Mouse (Mus musculus): Measurements from ENCODE around the gene Mt3.

Gene Mt3

GRCm38 (mm10) chr8:94152513-94153300 lies at the start of gene Mt3:
TSS of gene Mt3 (plus strand) at chr8:94152607.
- POLR2A ChIA-PET: interaction anchor here in 2 of 4 experiments (0.6 to 6.4 kb wide), 15 partner anchors 8 to 1096 kb away, joined by 3 to 28 read pairs (median 4); partner anchors contain the start of genes Mt1 (in 2 of the 2), Mt2 (in 1 of the 2) and Nup93 (in 1 of the 2)
- CTCF ChIA-PET: interaction anchor here in 1 of 4 experiments (0.6 to 2.7 kb wide), 3 partner anchors 14 to 213 kb away, joined by 3 to 9 read pairs (median 3); no protein-coding TSS in a partner anchor

- CTCF ChIA-PET: interaction anchor here (0.6 to 1.9 kb wide), 12 partner anchors 9 to 120 kb away, joined by 3 to 12 read pairs (median 4); no protein-coding TSS in a partner anchor
- POLR2A ChIA-PET: interaction anchor here in 3 of 4 experiments (0.8 to 1.4 kb wide), 8 partner anchors 9 to 89 kb away, joined by 3 to 4 read pairs (median 3); partner anchors contain the start of genes Mt1 (in 2 of the 3) and Mt2 (in 1 of the 3)
These were observed 48.3 kb upstream of the Mt3 start for GRCm38 (mm10) chr8:94104146-94104545.

- POLR2A ChIA-PET: interaction anchor here in 2 of 4 experiments (0.9 to 2.2 kb wide), 5 partner anchors 9 to 279 kb away, joined by 3 to 12 read pairs (median 3); partner anchors contain the start of genes Bbs2 (in 1 of the 2), Mt2 (in 1 of the 2) and Nup93 (in 1 of the 2)
- CTCF ChIA-PET: no interaction called here
These were observed 44.5 kb upstream of the Mt3 start for GRCm38 (mm10) chr8:94107871-94108270.

GRCm38 (mm10) chr8:94109396-94109795 lies 43.0 kb upstream of the Mt3 start:
- POLR2A ChIA-PET: interaction anchor here in 2 of 4 experiments (0.6 to 2.2 kb wide), 10 partner anchors 11 to 265 kb away, joined by 3 to 12 read pairs (median 4); partner anchors contain the start of genes Bbs2 (in 2 of the 2) and Mt2 (in 1 of the 2)
- CTCF ChIA-PET: interaction anchor here in 3 of 4 experiments (0.7 to 2.6 kb wide), 10 partner anchors 11 to 96 kb away, joined by 3 to 16 read pairs (median 6); partner anchors contain the start of gene Bbs2 (in 1 of the 3)

GRCm38 (mm10) chr8:94109835-94110234 lies 42.6 kb upstream of the Mt3 start:
- CTCF ChIA-PET: interaction anchor here (0.5 to 2.6 kb wide), 13 partner anchors 9 to 664 kb away, joined by 3 to 16 read pairs (median 4); partner anchors contain the start of gene Bbs2 (in 1 of the 4)
- POLR2A ChIA-PET: interaction anchor here in 2 of 4 experiments (0.6 to 2.1 kb wide), 9 partner anchors 12 to 264 kb away, joined by 3 to 7 read pairs (median 4); partner anchors contain the start of genes Bbs2 (in 1 of the 2) and Mt2 (in 1 of the 2)

GRCm38 (mm10) chr8:94110526-94111177 lies 41.8 kb upstream of the Mt3 start:
- ChIA-PET POLR2A (interaction anchor here (0.8 to 2.1 kb wide), 9 partner anchors 9 to 251 kb away, joined by 3 to 7 read pairs (median 3); partner anchors contain the start of gene Bbs2 (in 2 of the 4)), CTCF (interaction anchor here (0.5 to 2.6 kb wide), 12 partner anchors 8 to 663 kb away, joined by 3 to 16 read pairs (median 4); partner anchors contain the start of gene Bbs2 (in 1 of the 4))

- CTCF ChIA-PET: interaction anchor here in 3 of 4 experiments (0.7 to 1.2 kb wide), 4 partner anchors 9 to 73 kb away, joined by 3 to 6 read pairs (median 4); partner anchors contain the start of gene Bbs2 (in 1 of the 3)
These were observed 39.0 kb upstream of the Mt3 start for GRCm38 (mm10) chr8:94113435-94113834.

GRCm38 (mm10) chr8:94113972-94114371 lies 38.4 kb upstream of the Mt3 start:
- ChIA-PET POLR2A (interaction anchor here in 3 of 4 experiments (0.6 to 1.7 kb wide), 6 partner anchors 10 to 859 kb away, joined by 3 to 4 read pairs (median 3); no protein-coding TSS in a partner anchor), CTCF (interaction anchor here in 2 of 4 experiments (0.8 to 1.7 kb wide), 4 partner anchors 10 to 86 kb away, joined by 3 to 7 read pairs (median 4); no protein-coding TSS in a partner anchor)

More at GRCm38 (mm10) chr8:94113435-94113834, 39.0 kb upstream of the Mt3 start:
- POLR2A ChIA-PET: interaction anchor here in 3 of 4 experiments (0.6 to 1.7 kb wide), 6 partner anchors 8 to 859 kb away, joined by 3 to 4 read pairs (median 3); no protein-coding TSS in a partner anchor

GRCm38 (mm10) chr8:94118776-94119430 lies 33.5 kb upstream of the Mt3 start:
- CTCF ChIA-PET: interaction anchor here in 2 of 4 experiments (0.7 to 1.3 kb wide), 3 partner anchors 9 to 87 kb away, joined by 3 to 4 read pairs (median 3); no protein-coding TSS in a partner anchor
- POLR2A ChIA-PET: interaction anchor here in 2 of 4 experiments (0.5 to 1.6 kb wide), 8 partner anchors 11 to 164 kb away, joined by 3 to 4 read pairs (median 4); partner anchors contain the start of genes Bbs2 (in 1 of the 2) and Nup93 (in 1 of the 2)

GRCm38 (mm10) chr8:94121625-94122024 lies 30.8 kb upstream of the Mt3 start:
- CTCF ChIA-PET: interaction anchor here (0.5 to 1.2 kb wide), 10 partner anchors 12 to 924 kb away, joined by 3 to 8 read pairs (median 3); partner anchors contain the start of gene Ces1d (in 1 of the 4)
- POLR2A ChIA-PET: interaction anchor here in 3 of 4 experiments (0.6 to 1.5 kb wide), 10 partner anchors 9 to 439 kb away, joined by 3 to 4 read pairs (median 3); partner anchors contain the start of gene Bbs2 (in 1 of the 3)

- ChIA-PET POLR2A (interaction anchor here in 1 of 4 experiments (0.9 kb wide), 1 partner anchor 49 kb away, joined by 5 read pairs; the partner anchor contains the start of gene Mt2), CTCF (interaction anchor here in 1 of 4 experiments (0.8 to 1.2 kb wide), 2 partner anchors 7 to 109 kb away, joined by 3 read pairs; no protein-coding TSS in a partner anchor)
These were observed 29.5 kb upstream of the Mt3 start for GRCm38 (mm10) chr8:94122711-94123468.

GRCm38 (mm10) chr8:94127711-94128110 lies 24.7 kb upstream of the Mt3 start:
- POLR2A ChIA-PET: interaction anchor here in 2 of 4 experiments (0.7 to 1.0 kb wide), 3 partner anchors 14 to 59 kb away, joined by 3 to 4 read pairs (median 3); no protein-coding TSS in a partner anchor
- CTCF ChIA-PET: interaction anchor here in 2 of 4 experiments (0.6 kb wide), 2 partner anchors 39 to 78 kb away, joined by 3 to 7 read pairs; no protein-coding TSS in a partner anchor

GRCm38 (mm10) chr8:94129133-94129789 lies 23.1 kb upstream of the Mt3 start:
- CTCF ChIA-PET: no interaction called here
- POLR2A ChIA-PET: no interaction called here

- POLR2A ChIA-PET: no interaction called here
- CTCF ChIA-PET: no interaction called here
These were observed 22.3 kb upstream of the Mt3 start for GRCm38 (mm10) chr8:94130126-94130525.

- POLR2A ChIA-PET: no interaction called here
These were observed 20.3 kb upstream of the Mt3 start for GRCm38 (mm10) chr8:94132096-94132495.

More at GRCm38 (mm10) chr8:94132096-94132495, 20.3 kb upstream of the Mt3 start:
- CTCF ChIA-PET: interaction anchor here in 1 of 4 experiments (0.6 kb wide), 1 partner anchor 149 kb away, joined by 3 read pairs; no protein-coding TSS in a partner anchor
